Mouse (Mus musculus) inflammation-experienced regulatory T-cells, adult 6 months (primary cell): ENCODE results near the gene Pawr. TPM values are rescaled to one million over a fixed set of nuclear protein-coding genes. Genes with fewer than 3 reads are reported as not detected.

Source experiments
- ATAC-seq: one replicate; pipeline ENCODE4 v1.8.0; 2017
- polyA plus RNA-seq, 3 experiments: library from polyadenylated mRNA; unstranded; fragments of 100-300 nt; shearing (Covaris generic); gene quantifications; one replicate each; pipeline ENCODE4 v1.2.1; 2017

Pawr gene
- polyA plus RNA-seq, 3 experiments from 2014 or later: 0.44 TPM; not detected in 2

- ATAC-seq: no peak
Observed at GRCm38 (mm10) chr10:108356601-108357187, 24.8 kb downstream of the Pawr start.

- no peak for ATAC-seq
Observed at GRCm38 (mm10) chr10:108359974-108360373, 28.1 kb downstream of the Pawr start.

- no peak for ATAC-seq
Observed at GRCm38 (mm10) chr10:108360801-108361200, 28.9 kb downstream of the Pawr start.

- no peak for ATAC-seq
Observed at GRCm38 (mm10) chr10:108361419-108362155, 29.7 kb downstream of the Pawr start.

- no peak for ATAC-seq
Observed at GRCm38 (mm10) chr10:108363932-108364331, 32.0 kb downstream of the Pawr start.

GRCm38 (mm10) chr10:108364946-108365719 is 33.2 kb downstream of the Pawr start:
- ATAC-seq: no peak

GRCm38 (mm10) chr10:108366251-108366650 is 34.3 kb downstream of the Pawr start:
- ATAC-seq: no peak

- ATAC-seq: no peak
Observed at GRCm38 (mm10) chr10:108368358-108368757, 36.4 kb downstream of the Pawr start.

- no peak for ATAC-seq
Observed at GRCm38 (mm10) chr10:108372258-108372657, 40.3 kb downstream of the Pawr start.

GRCm38 (mm10) chr10:108372858-108373257 is 40.9 kb downstream of the Pawr start:
- no peak for ATAC-seq

GRCm38 (mm10) chr10:108375796-108376195 is 43.9 kb downstream of the Pawr start:
- no peak for ATAC-seq

- ATAC-seq: no peak
Observed at GRCm38 (mm10) chr10:108376366-108376765, 44.4 kb downstream of the Pawr start.

GRCm38 (mm10) chr10:108377369-108377768 is 45.4 kb downstream of the Pawr start:
- ATAC-seq: no peak

- no peak for ATAC-seq
Observed at GRCm38 (mm10) chr10:108378062-108378461, 46.1 kb downstream of the Pawr start.

GRCm38 (mm10) chr10:108378479-108378878 is 46.6 kb downstream of the Pawr start:
- no peak for ATAC-seq

- ATAC-seq: no peak
Observed at GRCm38 (mm10) chr10:108380715-108381114, 48.8 kb downstream of the Pawr start.

- ATAC-seq: no peak
Observed at GRCm38 (mm10) chr10:108384153-108384769, 52.3 kb downstream of the Pawr start.

- ATAC-seq: no peak
Observed at GRCm38 (mm10) chr10:108385480-108385955, 53.6 kb downstream of the Pawr start.

- ATAC-seq: no peak
Observed at GRCm38 (mm10) chr10:108388410-108388915, 56.5 kb downstream of the Pawr start.

- no peak for ATAC-seq
Observed at GRCm38 (mm10) chr10:108389178-108389926, 57.4 kb downstream of the Pawr start.

- ATAC-seq: no peak
Observed at GRCm38 (mm10) chr10:108389927-108390287, 58.0 kb downstream of the Pawr start.

- ATAC-seq: no peak
Observed at GRCm38 (mm10) chr10:108391370-108391902, 59.5 kb downstream of the Pawr start.
